Comparison of ENCODE assay signal across 27 mouse cellular contexts in the genomic region with DNA sequence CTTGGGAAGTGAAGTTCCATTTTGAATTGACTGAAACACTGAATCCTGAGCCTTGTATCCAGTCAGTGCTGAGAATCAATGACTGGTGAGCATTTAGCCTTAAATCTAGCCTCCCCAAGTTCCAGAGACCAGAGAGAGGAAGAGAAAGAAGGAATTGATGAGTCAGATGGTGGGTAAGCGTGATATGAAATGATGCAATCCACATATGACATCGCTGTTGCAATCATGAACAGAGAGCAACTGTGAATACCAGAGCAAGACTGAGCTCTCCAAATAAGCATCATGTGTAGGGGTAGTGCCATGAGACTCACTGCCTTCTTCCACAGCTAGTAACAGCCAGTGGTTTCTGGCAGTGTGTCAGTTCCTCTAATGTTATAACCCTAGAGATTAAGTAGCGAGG. TPM values are rescaled to one million over a fixed set of nuclear protein-coding genes. Genes with fewer than 3 reads are reported as not detected.
DNase-seq lines count a peak whose midpoint lies in the region; ATAC-seq and TF ChIP-seq lines count a peak whose summit lies in the region.
"Had no signal": no experiment of that assay in that cellular context is flagged by ENCODE, and none has a peak within 500 bp of the region (broad histone marks: within the 10 kb centered on the region; RNA-seq: fewer than 3 reads in every experiment).

No protein-coding gene starts in this region.

- WGBS in midbrain, embryonic 11.5 days, result 91% methylated on average over 3 of the region's 3 CpGs

- no peaks in the 10 kb centered on the region for H3K4me1 ChIP-seq in midbrain, embryonic 11.5 days (ENCODE audit: control insufficient read depth, insufficient read depth, low read length)
- H3K4me1 ChIP-seq: embryonic facial prominence, embryonic 15.5 days; forebrain, embryonic 10.5 days; heart, embryonic 10.5 days; hindbrain, embryonic 12.5 days had no signal

- H3K36me3 ChIP-seq in midbrain, embryonic 11.5 days (ENCODE audit: control insufficient read depth, insufficient read depth, low read length), result no peaks in the 10 kb centered on the region
- H3K36me3 ChIP-seq: embryonic facial prominence, embryonic 15.5 days; forebrain, embryonic 10.5 days; heart, embryonic 10.5 days; hindbrain, embryonic 12.5 days had no signal

- H3K27ac ChIP-seq in midbrain, embryonic 11.5 days (ENCODE audit: low read depth, low read length), result no peak overlapping the region
- H3K27ac ChIP-seq: embryonic facial prominence, embryonic 15.5 days; forebrain, embryonic 10.5 days; gastrocnemius, adult 2 months; heart, embryonic 10.5 days; hindbrain, embryonic 12.5 days had no signal

- no peaks in the 10 kb centered on the region for H3K9me3 ChIP-seq in midbrain, embryonic 11.5 days (ENCODE audit: control insufficient read depth, low read length)
- H3K9me3 ChIP-seq: embryonic facial prominence, embryonic 15.5 days; forebrain, embryonic 10.5 days; heart, embryonic 10.5 days; hindbrain, embryonic 12.5 days had no signal

- no peak overlapping the region for H3K4me3 ChIP-seq in midbrain, embryonic 11.5 days (ENCODE audit: low read depth, low read length)
- H3K4me3 ChIP-seq: embryonic facial prominence, embryonic 15.5 days; erythroblast, embryonic 14.5 days; forebrain, embryonic 10.5 days; gastrocnemius, adult 2 months; heart, embryonic 10.5 days; hindbrain, embryonic 12.5 days had no signal

- peak; percentile 8 for DNase-seq in lung, postnatal 36 days
- no peak for DNase-seq in lung, postnatal 14 days
- peak; percentile 95 for DNase-seq in 416B (ENCODE audit: low read depth)
- DNase-seq in Patski (ENCODE audit: low read depth, low spot score), result no peak
- no peak for DNase-seq in c-Kit-positive CD71-positive TER-119-positive erythroid progenitor cells, embryonic 14.5 days (ENCODE audit: low spot score)
- DNase-seq in midbrain, embryonic 11.5 days (ENCODE audit: low spot score, missing footprints), result no peak
- no peak for DNase-seq in ovary, postnatal 10 days (ENCODE audit: low spot score)
- DNase-seq: adrenal gland, postnatal 10 days; cerebellum, adult 11 months; cerebellum, adult 8-10 months; cerebellum, postnatal 14 days; embryo, embryonic 11 days; gastrocnemius, adult 2 months; gastrocnemius, postnatal 25 days; heart, adult 11 months; heart, postnatal 10 days; heart, postnatal 4 days had no signal

- TF ChIP-seq CTCF in Patski (IDR thresholded peaks at IDR 0.05), result no peak

- no peak overlapping the region for H3K9ac ChIP-seq in midbrain, embryonic 11.5 days (ENCODE audit: low read length)
- H3K9ac ChIP-seq: embryonic facial prominence, embryonic 15.5 days; hindbrain, embryonic 12.5 days had no signal

- POLR2A ChIA-PET in Patski (lab: Charles Lee), result no interaction called here

- in situ Hi-C loops in Patski (cut with MboI; ENCODE audit: low pct_unique_long_range_greater_than_20kb), result no loop called here

- peak; percentile 35 for ATAC-seq in Patski
- ATAC-seq in megakaryocyte progenitor cell, adult 5-6 weeks (replicated peaks; ENCODE audit: poor library complexity), result peak; percentile 31
- no peak for ATAC-seq in midbrain, embryonic 11.5 days (ENCODE audit: low FRiP score)
- ATAC-seq: forebrain, embryonic 14.5 days; hindbrain, embryonic 16.5 days had no signal

- CTCF ChIA-PET in Patski (lab: Charles Lee), result no interaction called here

- peaks cover 8% of the 10 kb centered on the region for H3K27me3 ChIP-seq in Patski
- H3K27me3 ChIP-seq in midbrain, embryonic 11.5 days (ENCODE audit: control insufficient read depth, insufficient read depth, low read length), result no peaks in the 10 kb centered on the region
- H3K27me3 ChIP-seq: CH12.LX; embryonic facial prominence, embryonic 15.5 days; hindbrain, embryonic 12.5 days had no signal

- H3K4me2 ChIP-seq in midbrain, embryonic 11.5 days, result no peak overlapping the region
- H3K4me2 ChIP-seq: embryonic facial prominence, embryonic 15.5 days; hindbrain, embryonic 12.5 days had no signal

RNA-seq across cellular contexts. Expression of a gene that starts 26.2 kb away (rescaled TPM):
- polyA plus RNA-seq in Patski (2021), result 0.51 TPM
- total RNA-seq in megakaryocyte progenitor cell, adult 5-6 weeks (2015), result not detected in 2 replicates
- not detected in 2 replicates for total RNA-seq in megakaryocyte progenitor cell, adult 5-6 weeks (2017)
- 2.0 and 3.0 TPM in 2 replicates for polyA plus RNA-seq in midbrain, embryonic 11.5 days (2014; fragmentation: Nextera tagmentation; extraction: Ambion mirVana)
- total RNA-seq: CH12.LX; common myeloid progenitor, adult 5-6 weeks had no signal
- polyA plus RNA-seq: erythroblast, embryonic 14.5 days had no signal

Comparison
In these comparisons a context has a peak if more than half of its experiments do, and no peak if none do; other contexts are left out.
1. DNase-seq: peak in lung, postnatal 36 days (single experiment) and 416B (single experiment); none in lung, postnatal 14 days (single experiment), Patski (single experiment), c-Kit-positive CD71-positive TER-119-positive erythroid progenitor cells, embryonic 14.5 days (single experiment), midbrain, embryonic 11.5 days (single experiment) and ovary, postnatal 10 days (single experiment).